Mouse (Mus musculus) liver, postnatal 0 days (tissue): ENCODE results near the gene Myh8.

ENCODE experiments used
- CTCF ChIP-seq: sonication (generic); IDR thresholded peaks from 2 replicates; pipeline ENCODE4 v1.5.1; 2016; ENCODE audit warnings: antibody characterized with exemption, low read depth
- EP300 ChIP-seq: IDR thresholded peaks from 2 replicates; pipeline ENCODE4 v1.6.1; 2016; ENCODE audit warnings: antibody characterized with exemption, low read depth, mild to moderate bottlenecking

DNA sequence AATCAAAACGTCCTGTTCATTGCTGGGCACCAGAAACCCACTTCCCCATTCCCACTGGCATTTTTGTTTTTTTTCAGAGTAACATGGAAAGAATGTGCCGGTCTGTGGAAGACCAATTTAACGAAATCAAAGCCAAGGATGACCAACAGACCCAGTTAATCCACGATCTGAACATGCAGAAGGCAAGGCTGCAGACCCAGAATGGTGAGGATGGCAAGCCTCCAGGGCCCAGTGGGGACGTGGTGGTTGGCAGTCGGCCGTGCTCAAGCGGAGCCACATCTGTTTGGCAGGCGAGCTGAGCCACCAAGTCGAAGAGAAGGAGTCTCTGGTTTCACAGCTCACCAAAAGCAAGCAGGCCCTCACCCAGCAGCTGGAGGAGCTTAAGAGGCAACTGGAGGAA is 81.1 kb downstream of the Myh8 start:
- no peak for TF ChIP-seq CTCF
- TF ChIP-seq EP300 = no peak
